8 mouse cellular contexts compared by ENCODE assay signal in genomic region chr7:138909277-138910192, GRCm38 (mm10). TPM values are rescaled to one million over a fixed set of nuclear protein-coding genes. Genes with fewer than 3 reads are reported as not detected.
DNase-seq lines count a peak whose midpoint lies in the region; ATAC-seq and TF ChIP-seq lines count a peak whose summit lies in the region.

Gene Bnip3 (minus strand): TSS chr7:138909519.

- peak within 1 kb of the TSS; percentile 69 for H3K9ac ChIP-seq in CH12.LX (ENCODE audit: insufficient read depth, low read depth)
- H3K9ac ChIP-seq in forebrain, embryonic 11.5 days (ENCODE audit: low read length), result peak within 1 kb of the TSS; percentile 74
- peak within 1 kb of the TSS; percentile 98 for H3K9ac ChIP-seq in heart, embryonic 15.5 days
- H3K9ac ChIP-seq in liver, embryonic 13.5 days, result peak within 1 kb of the TSS; percentile 86
- H3K9ac ChIP-seq in stomach, embryonic 14.5 days (replicated peaks; ENCODE audit: low read depth, low read length), result peak within 1 kb of the TSS; percentile 73

- WGBS in forebrain, embryonic 11.5 days, result under 1% methylated on average over 66 of the region's 66 CpGs
- under 1% methylated on average over 65 of the region's 66 CpGs for WGBS in heart, embryonic 15.5 days
- under 1% methylated on average over 66 of the region's 66 CpGs for WGBS in liver, embryonic 13.5 days (ENCODE audit: insufficient replicate concordance)
- WGBS in stomach, embryonic 14.5 days, result under 1% methylated on average over 65 of the region's 66 CpGs

- in situ Hi-C loops in CH12.LX (cut with MboI; ENCODE audit: low pct_ligation_motif_present, low pct_unique_long_range_greater_than_20kb, low sequenced_read_pairs), result no loop called here

- no peaks in the 10 kb centered on the region for H3K79me2 ChIP-seq in CH12.LX (replicated peaks; ENCODE audit: control insufficient read depth, extremely low read depth, insufficient read depth, poor library complexity, severe bottlenecking)

- H3K4me3 ChIP-seq in CH12.LX (replicated peaks in 1 of 3; ENCODE audit: low read depth in 2 of 3, low read length in 2 of 3, poor library complexity in 1 of 3), result peak within 1 kb of the TSS; percentile 57 to 95 (median 93)
- H3K4me3 ChIP-seq in forebrain, embryonic 11.5 days (ENCODE audit: low read depth, low read length), result peak within 1 kb of the TSS; percentile 55
- H3K4me3 ChIP-seq in heart, embryonic 15.5 days, result peak within 1 kb of the TSS; percentile 92
- H3K4me3 ChIP-seq in liver, embryonic 13.5 days (replicated peaks), result peak within 1 kb of the TSS; percentile 77
- H3K4me3 ChIP-seq in stomach, embryonic 14.5 days (ENCODE audit: low read depth, low read length), result peak within 1 kb of the TSS; percentile 52

- H3K4me2 ChIP-seq in CH12.LX (ENCODE audit: insufficient read depth, low read depth, poor library complexity, severe bottlenecking), result peak within 1 kb of the TSS; percentile 91
- H3K4me2 ChIP-seq in forebrain, embryonic 11.5 days (ENCODE audit: low read depth, low read length, severe bottlenecking), result peak within 1 kb of the TSS; percentile 77
- H3K4me2 ChIP-seq in heart, embryonic 15.5 days, result peak within 1 kb of the TSS; percentile 87
- H3K4me2 ChIP-seq in liver, embryonic 13.5 days, result peak within 1 kb of the TSS; percentile 92
- peak within 1 kb of the TSS; percentile 70 for H3K4me2 ChIP-seq in stomach, embryonic 14.5 days (replicated peaks; ENCODE audit: low read depth, low read length)

- H3K9me3 ChIP-seq in CH12.LX (replicated peaks; ENCODE audit: low read length), result no peaks in the 10 kb centered on the region
- H3K9me3 ChIP-seq in forebrain, embryonic 11.5 days (ENCODE audit: control insufficient read depth, low read length), result no peaks in the 10 kb centered on the region
- no peaks in the 10 kb centered on the region for H3K9me3 ChIP-seq in heart, embryonic 15.5 days (replicated peaks)
- H3K9me3 ChIP-seq in liver, embryonic 13.5 days (replicated peaks), result no peaks in the 10 kb centered on the region
- H3K9me3 ChIP-seq in stomach, embryonic 14.5 days (ENCODE audit: control insufficient read depth, low read depth, low read length), result no peaks in the 10 kb centered on the region

- TF ChIP-seq RAD21 in CH12.LX (IDR thresholded peaks at IDR 0.05; ENCODE audit: low read depth, low read length), result no peak

- peaks cover 12 to 39% of the 10 kb centered on the region in 2 experiments for H3K4me1 ChIP-seq in CH12.LX (ENCODE audit: control insufficient read depth in 1 of 2, insufficient read depth in 2 of 2)
- H3K4me1 ChIP-seq in forebrain, embryonic 11.5 days (replicated peaks; ENCODE audit: control insufficient read depth, insufficient read depth, low read length), result peaks cover 4% of the 10 kb centered on the region; the same call in 1 of the 2 replicates
- H3K4me1 ChIP-seq in heart, embryonic 15.5 days (replicated peaks), result peaks cover 28% of the 10 kb centered on the region
- peaks cover 58% of the 10 kb centered on the region for H3K4me1 ChIP-seq in liver, embryonic 13.5 days (replicated peaks)
- H3K4me1 ChIP-seq in stomach, embryonic 14.5 days (ENCODE audit: control insufficient read depth, insufficient read depth, low read length), result peaks cover 16% of the 10 kb centered on the region; the same call in 1 of the 2 replicates

- peak; percentile 88 for DNase-seq in CH12.LX (ENCODE audit: extremely low read depth)
- peak; percentile 87 for DNase-seq in c-Kit-positive CD71-negative TER-119-negative erythroid progenitor cells, embryonic 14.5 days (ENCODE audit: low read depth)
- peak; percentile 98 for DNase-seq in forebrain, embryonic 11.5 days (ENCODE audit: low spot score)
- peak; percentile 93 to 97 for DNase-seq in kidney, postnatal 25 days
- DNase-seq in liver, embryonic 13.5 days, result peak; percentile 89
- peak; percentile 77 to 86 for DNase-seq in natural killer cell, adult 2 months (ENCODE audit: low spot score in 2 of 2)

- dilution Hi-C loops in CH12.LX (cut with MboI; ENCODE audit: extremely low pct_ligation_motif_present, extremely low pct_unique_long_range_greater_than_20kb, low sequenced_read_pairs), result no loop called here

- peak; percentile 97 for ATAC-seq in forebrain, embryonic 11.5 days (replicated peaks; ENCODE audit: low FRiP score)
- peak; percentile 94 for ATAC-seq in heart, embryonic 15.5 days (replicated peaks; ENCODE audit: insufficient number of reproducible peaks, insufficient read depth, low FRiP score, low read depth)
- peak; percentile 91 for ATAC-seq in liver, embryonic 13.5 days (ENCODE audit: low read depth)
- peak; percentile 95 for ATAC-seq in stomach, embryonic 14.5 days (ENCODE audit: insufficient number of reproducible peaks, insufficient read depth, low FRiP score, low read depth)

- TF ChIP-seq CTCF in CH12.LX (conservative IDR thresholded peaks at IDR 0.05 in 1 of 2, IDR thresholded peaks at IDR 0.05 in 1 of 2; ENCODE audit: low read depth in 2 of 2, low read length in 2 of 2), result no peak

- TF ChIP-seq EP300 in CH12.LX (IDR thresholded peaks at IDR 0.05; ENCODE audit: low read length), result no peak

- peak; percentile 39 for TF ChIP-seq POLR2A in CH12.LX (IDR thresholded peaks at IDR 0.05; ENCODE audit: low read depth, low read length)

- no peaks in the 10 kb centered on the region for H3K36me3 ChIP-seq in CH12.LX (replicated peaks in 1 of 2; ENCODE audit: control insufficient read depth in 1 of 2, insufficient read depth in 1 of 2, low read length in 1 of 2)
- no peaks in the 10 kb centered on the region for H3K36me3 ChIP-seq in forebrain, embryonic 11.5 days (ENCODE audit: control insufficient read depth, insufficient read depth, low read length)
- no peaks in the 10 kb centered on the region for H3K36me3 ChIP-seq in heart, embryonic 15.5 days
- H3K36me3 ChIP-seq in liver, embryonic 13.5 days, result no peaks in the 10 kb centered on the region
- H3K36me3 ChIP-seq in stomach, embryonic 14.5 days (ENCODE audit: control insufficient read depth, insufficient read depth, low read length), result no peaks in the 10 kb centered on the region

- peak within 1 kb of the TSS; percentile 25 for H3K27ac ChIP-seq in CH12.LX (ENCODE audit: insufficient read depth, low read depth)
- H3K27ac ChIP-seq in forebrain, embryonic 11.5 days (ENCODE audit: low read depth, low read length), result no peak within 1 kb of the TSS; the same call in 1 of the 2 replicates
- H3K27ac ChIP-seq in heart, embryonic 15.5 days, result peak within 1 kb of the TSS; percentile 93
- peak within 1 kb of the TSS; percentile 76 for H3K27ac ChIP-seq in liver, embryonic 13.5 days
- H3K27ac ChIP-seq in stomach, embryonic 14.5 days (ENCODE audit: low read length), result peak within 1 kb of the TSS; percentile 74; the same call in 1 of the 2 replicates

- H3K27me3 ChIP-seq in CH12.LX (replicated peaks), result peaks cover 18% of the 10 kb centered on the region
- no peaks in the 10 kb centered on the region for H3K27me3 ChIP-seq in forebrain, embryonic 11.5 days (ENCODE audit: control insufficient read depth, insufficient read depth, low read length)
- H3K27me3 ChIP-seq in heart, embryonic 15.5 days, result no peaks in the 10 kb centered on the region
- no peaks in the 10 kb centered on the region for H3K27me3 ChIP-seq in liver, embryonic 13.5 days
- no peaks in the 10 kb centered on the region for H3K27me3 ChIP-seq in stomach, embryonic 14.5 days (ENCODE audit: control insufficient read depth, insufficient read depth, low read length)

TF ChIP-seq in CH12.LX, 34 proteins besides CTCF, POLR2A, EP300 and RAD21:
- TF ChIP-seq ZC3H11A (IDR thresholded peaks at IDR 0.05; ENCODE audit: low read depth, low read length), result no peak
- TF ChIP-seq ZMIZ1 (IDR thresholded peaks at IDR 0.05; ENCODE audit: low read depth, low read length), result peak; percentile 34; the same call in 1 of the 2 replicates
- TF ChIP-seq CHD2 (IDR thresholded peaks at IDR 0.05; ENCODE audit: low read length), result no peak
- peak; percentile 85 for TF ChIP-seq MAZ (IDR thresholded peaks at IDR 0.05; ENCODE audit: low read depth, low read length)
- TF ChIP-seq MYC (IDR thresholded peaks at IDR 0.05; ENCODE audit: low read depth, low read length), result no peak
- TF ChIP-seq NRF1 (IDR thresholded peaks at IDR 0.05; ENCODE audit: low read depth, low read length), result peak; percentile 78
- TF ChIP-seq SIN3A (IDR thresholded peaks at IDR 0.05; ENCODE audit: low read length), result no peak
- peak; percentile 66 for TF ChIP-seq TCF12 (IDR thresholded peaks at IDR 0.05; ENCODE audit: low read depth, low read length)
- TF ChIP-seq RCOR1 (conservative IDR thresholded peaks at IDR 0.05; ENCODE audit: low read depth, low read length), result no peak; the same call in 1 of the 2 replicates
- no peak for TF ChIP-seq PAX5 (IDR thresholded peaks at IDR 0.05; ENCODE audit: low read length)
- peak; percentile 38 for TF ChIP-seq NELFE (IDR thresholded peaks at IDR 0.05; ENCODE audit: low read depth, low read length)
- 0 out of 2 replicates have a peak, but pooled peaks have one; percentile 33 for TF ChIP-seq MAX (IDR thresholded peaks at IDR 0.05; ENCODE audit: low read length)
- TF ChIP-seq JUN (IDR thresholded peaks at IDR 0.05; ENCODE audit: insufficient read depth, low read depth, low read length), result no peak
- peak; percentile 99 for TF ChIP-seq BHLHE40 (IDR thresholded peaks at IDR 0.05; ENCODE audit: low read depth, low read length)
- TF ChIP-seq ELF1 (IDR thresholded peaks at IDR 0.05; ENCODE audit: low read depth, low read length), result peak; percentile 27; the same call in 1 of the 2 replicates
- TF ChIP-seq ETS1 (conservative IDR thresholded peaks at IDR 0.05; ENCODE audit: low read depth, low read length), result 0 out of 2 replicates have a peak, but pooled peaks have one; percentile 50

RNA-seq across cellular contexts. Expression of gene Bnip3, which starts in this region (rescaled TPM):
- total RNA-seq in CH12.LX (2012; rRNA removed) (27.0 and 102 TPM in 2 replicates), CH12.LX (2014; rRNA removed) (176 and 294 TPM in 2 replicates)
- polyA plus RNA-seq in CH12.LX (2012; ENCODE audit: insufficient read length, low read depth), result 15.7 and 20.8 TPM in 2 replicates
- polyA plus RNA-seq in forebrain, embryonic 11.5 days (2014; fragmentation: Nextera tagmentation; extraction: Ambion mirVana), result 85.4 and 96.4 TPM in 2 replicates
- polyA plus RNA-seq in heart, embryonic 15.5 days (2015; fragmentation: Nextera tagmentation; extraction: Ambion mirVana), result 187 and 248 TPM in 2 replicates
- 51.3 and 56.6 TPM in 2 replicates for polyA plus RNA-seq in liver, embryonic 13.5 days (2015; fragmentation: Nextera tagmentation; extraction: Ambion mirVana)
- 118 and 147 TPM in 2 replicates for polyA plus RNA-seq in stomach, embryonic 14.5 days (2014; fragmentation: Nextera tagmentation; extraction: Ambion mirVana)
